Mouse (Mus musculus) WW6 (cell line): Measurements from ENCODE around the gene Brca2.
"Not testable (repeated sequence)": the region's sequence is repeated elsewhere in the genome, so short reads cannot be mapped to it uniquely, and the experiment has no call there.

ENCODE experiments used
- DNase-seq: peaks from one replicate; pipeline ENCODE4 v3.0.0-alpha.2; 2013; ENCODE audit warnings: low read depth, low spot score

The Brca2 gene

DNA sequence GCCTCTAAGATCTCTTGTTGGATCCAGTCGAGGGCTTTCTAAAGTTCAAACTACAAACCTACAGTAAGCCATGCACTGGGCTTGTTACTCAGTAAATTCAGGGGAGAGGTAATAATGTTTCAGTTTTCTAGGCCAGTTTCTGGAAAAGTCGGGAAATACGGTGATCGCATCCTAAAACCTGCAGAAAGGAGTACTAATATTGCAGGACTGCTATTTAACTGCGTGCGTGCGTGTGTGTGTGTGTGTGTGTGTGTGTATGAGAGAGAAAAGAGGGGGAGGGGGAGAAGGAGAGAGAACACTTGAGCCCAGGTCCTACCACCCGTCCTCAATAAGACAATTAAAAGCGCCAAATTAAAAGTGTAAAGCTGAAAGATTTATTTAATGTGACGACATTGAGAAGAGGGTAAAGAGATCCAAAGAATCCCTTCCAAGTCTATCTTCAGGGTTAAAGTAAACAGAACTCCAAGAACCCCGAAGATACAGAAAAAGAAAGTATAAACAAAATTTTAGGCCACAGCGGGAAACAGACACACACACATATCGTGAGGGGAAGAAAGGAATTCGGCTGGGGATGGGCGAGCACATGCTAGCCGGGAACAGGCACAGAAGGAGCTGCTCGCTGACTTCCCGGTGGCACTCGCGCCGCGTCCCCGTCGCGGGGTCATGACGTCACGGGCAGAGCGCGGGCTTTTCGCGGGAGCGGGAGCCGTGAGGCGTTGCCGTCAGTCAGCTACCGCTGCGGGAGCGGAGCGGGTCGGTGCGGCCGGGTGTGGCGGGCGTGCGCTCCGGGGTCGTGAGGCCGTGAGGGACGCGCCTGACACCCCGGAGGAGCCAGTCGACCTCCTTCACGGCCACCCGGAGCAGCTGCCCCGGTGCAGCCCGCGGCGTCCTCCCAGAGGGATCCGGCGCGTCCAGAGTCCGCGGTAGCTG, at the start of gene Brca2:
Gene Brca2 (plus strand): TSS at position 694 of the 930 bp plus-strand sequence.
- peak; percentile 76 for DNase-seq

DNA sequence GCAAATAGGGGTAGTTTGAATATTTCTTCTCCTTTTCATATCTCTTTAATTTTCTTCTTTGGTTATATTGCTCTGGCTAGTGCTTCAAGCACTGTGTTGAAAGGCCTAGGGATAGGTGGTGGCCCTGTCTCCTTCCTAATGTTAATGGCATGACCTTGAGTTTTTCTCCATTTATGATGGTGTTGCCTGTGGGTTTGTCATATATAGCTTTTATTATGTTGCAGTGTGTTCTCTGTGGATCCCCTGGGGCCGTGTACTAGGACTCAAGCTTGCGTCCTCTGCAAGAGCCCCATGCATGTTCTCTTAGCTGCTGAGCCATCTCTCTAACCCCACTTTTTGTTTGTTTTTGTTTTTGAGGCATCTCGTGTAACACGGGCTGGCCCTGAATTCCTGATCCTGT, 45.1 kb upstream of the Brca2 start:
- DNase-seq = no peak

DNA sequence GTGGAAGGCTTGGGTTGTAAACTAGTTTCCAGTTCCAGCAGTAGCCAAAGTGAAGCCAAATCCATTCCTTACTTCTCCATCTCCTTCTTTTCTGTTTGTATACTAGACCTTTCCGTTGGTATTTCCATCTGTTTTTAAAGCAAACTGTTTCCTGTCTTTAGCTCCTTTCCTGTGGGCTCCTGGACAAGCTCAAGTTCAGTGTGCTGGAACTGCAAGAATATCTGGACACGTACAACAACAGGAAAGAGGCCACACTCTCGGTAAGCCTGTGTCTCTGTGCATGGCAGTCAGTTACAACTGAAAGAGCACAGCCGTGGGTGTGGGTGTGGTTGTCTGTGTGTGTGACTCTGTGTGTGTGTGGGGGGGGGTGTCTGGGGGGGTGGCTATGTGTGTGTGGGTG, 43.8 kb upstream of the Brca2 start:
- no peak for DNase-seq

DNA sequence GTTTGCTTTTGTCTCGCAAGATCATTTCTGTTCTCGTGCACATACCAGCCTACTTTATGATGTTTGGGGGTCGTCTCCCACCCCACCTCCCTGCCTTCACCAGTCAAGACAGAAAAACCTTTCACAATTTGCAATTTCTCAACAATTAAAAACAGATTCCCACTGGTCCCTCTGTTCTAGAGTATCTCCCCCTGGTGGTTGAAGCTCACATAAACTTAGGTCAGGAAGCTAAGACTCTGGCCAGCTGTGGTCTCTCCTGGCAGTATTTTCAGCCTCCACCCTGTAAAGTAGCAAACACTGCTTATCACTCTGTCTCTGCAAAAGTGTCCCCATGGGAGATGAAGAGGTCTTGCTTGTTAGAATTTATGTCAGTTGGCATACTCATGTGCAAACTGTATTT, 37.2 kb upstream of the Brca2 start:
- no peak for DNase-seq

DNA sequence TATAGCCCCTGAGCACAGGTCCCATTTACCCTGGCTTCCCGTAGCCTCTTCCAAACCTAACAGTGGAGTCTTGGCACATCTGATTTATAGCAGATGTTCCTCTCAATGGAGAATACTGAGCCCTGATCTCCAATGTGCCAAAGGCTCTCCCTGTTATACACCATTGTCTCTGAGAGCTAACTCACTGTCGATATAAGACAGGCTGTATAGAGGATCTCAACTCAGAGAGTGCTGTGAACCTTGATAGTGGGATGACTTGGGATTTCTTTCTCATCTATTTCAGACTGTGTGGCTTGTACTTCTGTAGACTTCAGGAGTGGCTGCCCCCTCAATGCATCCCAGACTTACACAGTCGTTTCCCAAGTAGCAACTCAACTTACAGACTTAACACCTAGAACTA, 32.1 kb upstream of the Brca2 start:
- DNase-seq = no peak

DNA sequence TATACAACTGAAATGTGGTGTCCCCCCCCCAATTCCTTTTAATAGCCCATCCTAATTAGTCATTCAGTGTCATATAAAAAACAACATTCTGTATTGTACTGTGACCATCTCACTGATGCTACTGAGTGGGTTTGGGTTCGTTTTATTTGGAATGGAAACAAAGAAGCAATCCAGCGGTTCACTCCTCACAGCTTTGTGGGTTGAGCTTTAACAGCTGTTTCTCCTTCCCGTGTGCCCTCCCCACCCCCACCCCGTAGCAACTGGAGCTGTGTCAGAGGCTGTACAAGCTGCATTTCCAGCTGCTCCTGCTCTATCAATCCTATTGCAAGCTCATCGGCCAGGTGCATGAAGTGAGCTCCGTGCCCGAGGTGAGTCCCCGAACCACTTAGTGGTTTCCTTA, 31.6 kb upstream of the Brca2 start:
- no peak for DNase-seq

DNA sequence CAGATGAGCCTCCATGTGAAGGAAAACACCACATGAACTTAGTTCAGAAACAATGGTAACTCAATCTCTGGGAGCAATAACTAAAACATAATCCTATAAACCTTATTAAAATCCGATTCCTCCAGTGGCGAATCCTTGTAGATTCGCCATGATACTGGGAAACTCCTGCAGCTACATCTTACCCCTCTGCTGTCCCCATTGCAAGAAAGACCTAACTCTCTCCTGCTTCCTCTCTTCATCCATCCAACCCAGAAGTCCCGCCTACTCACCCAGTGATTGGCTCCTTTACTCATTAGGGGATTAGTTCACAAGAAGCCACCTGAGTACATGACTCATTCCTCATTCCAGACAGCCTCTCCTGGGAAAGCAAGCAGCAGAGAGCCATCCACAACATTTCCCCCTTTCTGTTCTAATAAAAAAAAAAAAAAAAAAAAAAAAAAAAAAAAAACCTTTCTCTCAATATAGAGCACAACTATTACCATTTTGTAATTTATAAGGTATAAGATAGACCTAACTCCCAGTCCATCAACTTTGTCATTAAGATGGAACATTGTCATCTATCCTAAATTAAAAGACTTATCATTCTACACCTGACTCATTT, 30.8 kb upstream of the Brca2 start:
- DNase-seq = not testable (repeated sequence)

DNA sequence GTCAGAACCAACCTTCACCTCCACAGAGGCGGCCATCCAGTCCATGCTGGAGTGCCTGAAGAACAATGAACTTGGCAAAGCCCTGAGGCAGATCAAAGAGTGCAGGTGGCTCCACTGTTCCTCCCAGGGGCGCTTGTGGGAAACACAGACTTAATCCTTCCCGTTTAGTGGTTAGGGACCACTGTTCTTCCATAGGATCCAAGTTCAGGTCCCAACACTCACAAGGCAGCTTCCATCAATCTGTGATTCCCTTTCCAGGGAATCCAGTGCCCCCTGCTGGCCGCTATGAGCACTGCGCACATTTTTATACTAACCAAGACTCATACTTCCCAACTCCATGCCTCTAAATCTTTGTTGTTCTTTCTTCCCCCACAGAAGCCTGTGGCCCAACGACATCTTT, 26.6 kb upstream of the Brca2 start:
- peak; percentile 58 for DNase-seq

DNA sequence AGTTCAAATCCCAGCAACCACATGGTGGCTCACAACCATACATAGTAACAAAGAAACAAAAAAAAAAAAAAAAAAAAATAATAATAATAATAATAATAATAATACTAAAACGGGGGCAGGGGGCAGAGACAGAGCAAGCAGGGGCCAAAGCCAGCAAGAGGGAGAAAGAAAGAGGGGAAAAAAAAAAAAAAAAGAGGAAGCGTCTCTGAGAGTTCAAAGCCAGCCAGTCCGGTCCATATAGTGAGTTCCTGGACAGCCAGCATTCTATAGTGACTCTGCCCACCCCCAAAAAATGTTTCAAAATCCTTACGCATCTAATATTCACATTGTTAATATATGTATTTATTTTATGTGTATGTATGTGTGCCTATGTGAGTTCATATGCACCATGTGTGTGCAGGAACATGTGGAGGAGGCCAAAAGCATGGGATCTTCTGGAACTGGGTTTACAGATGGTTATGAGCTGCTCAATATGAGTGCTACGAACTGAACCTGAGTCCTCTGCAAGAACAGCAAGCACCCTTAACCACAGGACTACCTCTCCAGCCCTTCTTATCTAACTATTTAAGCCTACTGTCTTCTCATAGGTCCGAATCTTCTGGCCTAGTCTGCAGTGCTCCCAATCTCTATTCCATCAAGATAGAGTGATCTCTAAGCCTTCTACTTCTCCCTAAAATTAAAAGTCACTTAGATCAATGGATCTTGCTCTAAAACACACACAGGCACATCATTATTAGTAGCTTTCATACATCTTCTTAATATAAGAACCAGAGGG, 11.8 kb upstream of the Brca2 start:
- DNase-seq = no peak

DNA sequence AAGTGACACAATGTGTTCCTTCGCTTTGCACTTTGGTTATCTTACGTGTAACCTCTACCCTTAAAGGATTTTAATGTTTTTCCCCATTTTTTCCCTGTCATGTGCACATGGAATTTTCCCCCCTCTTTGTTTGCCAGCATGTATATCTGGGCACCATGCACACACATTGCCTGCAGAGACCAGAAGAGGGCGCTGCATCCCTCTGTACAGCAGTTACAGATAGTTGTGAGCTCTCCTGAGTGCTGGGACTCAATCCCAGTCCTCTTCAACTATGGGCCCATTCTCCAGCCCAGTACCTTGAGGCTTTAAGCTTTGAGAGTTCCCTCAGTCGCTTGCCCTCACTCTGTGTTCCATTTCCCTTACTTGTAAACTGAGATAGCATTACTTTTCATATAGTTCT, 9.2 kb upstream of the Brca2 start:
- DNase-seq = no peak

DNA sequence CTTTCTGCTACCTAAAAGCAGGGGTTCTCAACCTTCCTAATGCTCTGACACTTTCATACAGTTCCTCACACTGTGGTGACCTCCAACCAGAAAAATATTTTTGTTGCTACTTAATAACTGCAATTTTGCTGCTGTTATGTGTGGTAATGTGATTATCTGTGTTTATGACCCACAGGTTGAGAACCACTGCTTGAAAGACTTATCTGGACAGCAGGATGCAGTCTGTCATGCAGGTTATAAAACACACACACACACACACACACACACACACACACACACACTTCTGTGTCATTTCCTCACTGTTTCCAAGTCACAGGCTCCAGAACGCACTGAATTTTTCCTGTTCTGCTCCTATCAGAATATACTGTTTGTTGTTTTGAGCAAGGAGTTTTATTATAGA, 8.4 kb upstream of the Brca2 start:
- DNase-seq = no peak

DNA sequence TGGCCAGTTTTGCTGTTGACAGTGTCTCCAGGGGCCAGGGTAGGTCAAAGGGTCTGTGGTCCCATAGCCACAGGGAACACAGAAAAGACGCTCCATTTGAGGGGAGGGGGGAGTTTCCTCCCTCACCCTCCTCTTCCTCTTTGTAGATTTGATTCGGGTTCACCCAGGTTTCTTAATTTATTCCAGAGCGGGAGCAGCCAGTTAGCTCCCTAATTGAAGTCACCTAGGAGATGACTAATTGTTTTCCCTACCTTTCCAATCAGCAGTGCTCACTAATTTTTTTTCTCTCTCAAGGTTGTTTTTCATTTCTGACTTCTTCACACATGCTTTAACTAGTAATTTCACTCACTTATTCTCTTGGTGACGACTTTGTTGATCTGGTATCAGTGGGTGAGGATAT, 4.4 kb upstream of the Brca2 start, which contains the start of gene Zar1l:
Gene Zar1l (minus strand): TSS at position 101 of the 400 bp plus-strand sequence.
- no peak for DNase-seq

DNA sequence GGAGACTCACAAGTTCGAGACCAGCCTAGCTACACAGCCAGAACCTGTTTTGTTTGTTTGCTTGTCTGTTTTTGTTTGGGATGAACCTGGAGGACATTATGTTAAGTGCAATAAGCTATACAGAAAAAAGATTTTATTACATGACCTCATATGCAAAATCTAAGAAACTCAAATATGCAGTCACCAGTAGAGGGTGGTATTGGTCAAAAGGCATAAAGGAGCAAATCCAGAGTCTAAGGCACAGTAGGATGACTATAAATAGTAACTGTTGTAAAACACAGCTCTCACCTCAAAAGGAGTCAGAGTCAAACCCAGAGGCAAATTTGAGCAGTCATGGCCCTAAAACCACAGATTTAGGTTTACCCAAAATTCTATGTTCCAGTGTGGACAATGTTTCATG, 2.9 kb upstream of the Brca2 start:
- no peak for DNase-seq

DNA sequence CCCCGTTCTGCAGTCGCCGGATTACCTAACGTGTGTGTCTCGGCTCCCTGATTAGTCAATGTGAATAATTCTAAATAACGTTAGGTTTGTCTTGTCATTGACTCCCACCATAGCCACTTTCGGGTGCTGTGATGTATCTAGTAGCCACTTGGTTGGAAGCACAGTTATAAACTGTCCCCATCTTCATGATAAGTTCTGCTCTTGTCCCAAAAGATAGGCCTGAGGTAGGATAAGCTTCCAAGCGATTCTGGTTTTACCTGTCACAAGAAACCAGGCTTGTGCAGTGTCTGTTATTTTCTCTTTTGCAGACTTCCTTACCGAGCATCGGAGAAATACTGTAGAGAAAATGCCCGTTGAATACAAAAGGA, 421 bp downstream of the Brca2 start:
- no peak for DNase-seq

DNA sequence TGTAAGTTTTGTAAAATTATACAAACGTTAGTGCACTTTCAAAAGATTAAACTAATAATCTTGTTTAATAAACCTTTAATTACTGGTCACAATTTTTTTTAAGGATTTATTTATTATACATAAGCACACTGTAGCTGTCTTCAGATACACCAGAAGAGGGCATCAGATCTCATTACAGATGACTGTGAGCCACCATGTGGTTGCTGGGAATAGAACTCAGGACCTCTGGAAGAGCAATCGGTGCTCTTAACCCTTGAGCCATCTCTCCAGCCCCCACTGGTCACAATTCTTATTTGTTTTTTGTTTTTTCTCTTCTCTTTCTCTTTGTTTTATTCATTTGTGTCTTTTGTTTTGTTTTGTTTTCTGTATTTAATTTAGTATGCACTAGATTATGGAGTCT, 2.8 kb downstream of the Brca2 start:
- DNase-seq = no peak

DNA sequence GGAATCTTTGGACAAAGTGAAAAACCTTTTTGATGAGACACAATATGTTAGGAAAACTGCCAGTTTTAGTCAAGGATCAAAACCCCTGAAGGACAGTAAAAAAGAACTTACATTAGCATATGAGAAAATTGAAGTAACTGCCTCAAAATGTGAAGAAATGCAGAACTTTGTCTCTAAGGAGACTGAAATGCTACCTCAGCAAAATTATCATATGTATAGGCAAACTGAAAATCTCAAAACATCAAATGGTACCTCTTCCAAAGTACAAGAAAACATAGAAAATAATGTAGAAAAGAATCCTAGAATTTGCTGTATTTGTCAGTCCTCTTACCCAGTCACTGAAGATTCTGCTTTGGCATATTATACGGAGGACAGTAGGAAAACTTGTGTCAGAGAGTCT, 18.9 kb downstream of the Brca2 start:
- no peak for DNase-seq

DNA sequence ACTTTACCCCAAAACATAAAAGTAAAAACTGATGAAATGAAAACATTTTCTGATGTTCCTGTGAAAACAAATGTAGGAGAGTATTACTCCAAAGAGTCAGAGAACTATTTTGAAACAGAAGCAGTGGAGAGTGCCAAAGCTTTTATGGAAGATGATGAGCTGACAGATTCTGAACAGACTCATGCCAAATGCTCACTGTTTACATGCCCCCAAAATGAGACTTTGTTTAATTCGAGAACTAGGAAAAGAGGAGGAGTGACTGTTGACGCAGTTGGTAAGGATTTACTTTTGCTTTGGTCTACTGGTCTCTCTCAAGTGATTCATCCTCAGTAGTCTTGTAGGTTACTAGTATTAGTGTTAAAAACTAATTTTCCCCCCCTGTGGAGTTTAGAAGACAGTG, 20.8 kb downstream of the Brca2 start:
- no peak for DNase-seq

DNA sequence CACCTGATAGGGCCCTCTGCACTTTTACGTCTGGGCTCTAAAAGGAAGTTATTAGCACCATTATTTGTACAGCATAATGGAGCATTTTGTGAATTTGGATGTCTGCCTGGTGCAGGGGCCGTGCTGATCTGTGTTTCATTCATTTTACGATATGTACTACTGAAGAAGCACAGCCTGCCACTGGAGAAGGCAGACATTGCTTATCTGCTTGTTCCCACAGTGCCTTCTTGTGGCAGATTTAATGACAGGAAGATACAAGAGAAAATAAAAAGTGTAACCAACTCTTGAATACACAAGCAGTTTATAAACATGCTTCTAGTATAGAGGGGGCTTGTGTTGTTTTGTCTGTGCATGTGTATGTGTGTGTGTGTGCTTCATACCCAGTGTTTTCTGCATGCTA, 29.2 kb downstream of the Brca2 start:
- no peak for DNase-seq

DNA sequence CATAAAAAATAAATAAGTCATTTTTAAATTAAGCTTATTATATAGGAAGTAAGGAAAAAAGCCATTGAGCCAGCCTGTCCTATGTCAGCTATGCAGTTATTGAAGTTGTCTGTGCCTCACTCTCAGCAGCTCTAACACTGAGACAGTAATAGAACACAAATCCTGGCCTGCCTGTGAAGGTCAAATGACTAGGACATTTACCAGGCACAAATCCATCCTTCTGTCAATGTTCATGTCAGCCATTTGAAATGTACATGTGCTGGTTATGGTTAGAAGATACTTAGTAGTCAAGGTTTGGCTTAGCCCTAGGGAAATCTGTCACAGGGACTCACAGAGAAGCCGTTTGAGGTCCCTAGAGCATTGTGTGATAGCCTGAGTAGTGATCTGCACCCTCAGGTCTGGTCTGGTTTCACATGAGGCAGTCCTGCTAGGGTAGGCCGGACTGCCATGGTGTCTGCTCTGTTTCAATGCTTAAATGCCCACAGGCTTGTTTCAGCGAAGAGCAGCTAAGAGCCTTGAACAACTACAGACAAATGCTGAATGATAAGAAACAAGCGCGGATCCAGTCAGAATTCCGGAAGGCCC, 37.2 kb downstream of the Brca2 start:
- no peak for DNase-seq

DNA sequence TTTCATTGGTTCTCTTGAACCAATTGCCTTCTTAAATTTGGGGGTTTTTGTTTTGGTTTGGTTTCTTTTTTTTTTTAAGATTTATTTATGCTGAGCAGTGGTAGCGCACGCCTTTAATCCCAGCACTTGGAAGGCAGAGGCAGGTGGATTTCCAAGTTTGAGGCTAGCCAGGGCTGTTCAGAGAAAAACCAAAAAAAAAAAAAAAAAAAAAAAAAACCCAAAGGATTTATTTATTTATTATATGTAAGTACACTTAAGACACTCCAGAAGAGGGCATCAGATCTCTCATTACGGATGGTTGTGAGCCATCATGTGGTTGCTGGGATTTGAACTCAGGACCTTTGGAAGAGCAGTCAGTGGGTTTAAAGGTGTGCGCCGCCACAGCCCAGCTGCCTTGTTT, 38.4 kb downstream of the Brca2 start:
- DNase-seq = no peak

DNA sequence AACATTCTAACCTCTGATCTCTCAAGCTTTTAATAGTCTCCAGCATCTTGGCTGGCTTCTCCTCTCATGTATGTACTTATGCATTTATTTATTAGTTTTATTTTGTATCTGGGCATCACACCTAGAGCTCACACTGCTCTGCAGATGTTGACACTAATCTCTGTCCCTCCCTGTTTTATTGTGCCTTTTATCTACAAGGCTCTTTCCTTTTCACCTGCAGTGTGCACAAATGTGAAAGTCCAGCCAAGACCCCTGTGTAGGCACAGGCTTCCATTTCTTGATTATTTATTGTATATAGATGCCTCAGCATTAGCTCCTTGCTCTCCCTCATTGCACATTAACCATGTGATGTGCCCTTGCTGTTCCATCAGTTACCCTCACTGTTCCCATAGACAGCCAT, 38.9 kb downstream of the Brca2 start:
- no peak for DNase-seq

DNA sequence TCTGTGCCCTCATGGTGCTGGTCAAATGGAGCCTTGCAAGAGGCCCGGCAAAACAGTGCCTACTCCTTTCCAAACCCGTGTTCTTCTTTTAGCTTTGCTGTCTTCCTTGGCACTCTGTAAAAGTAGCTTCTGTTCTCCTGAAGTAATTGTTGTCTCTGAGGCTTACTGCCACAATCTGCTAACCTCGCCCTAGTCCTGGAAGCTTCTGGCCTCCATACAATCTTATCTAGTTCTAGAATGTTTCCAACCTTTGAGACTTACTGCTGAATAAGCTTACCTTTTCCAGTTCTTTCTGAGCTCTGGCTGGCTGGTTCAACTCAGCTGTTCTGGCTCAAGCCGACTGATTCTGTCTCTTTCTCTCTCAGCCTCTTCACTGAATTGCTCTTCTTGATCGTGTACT, 39.4 kb downstream of the Brca2 start:
- no peak for DNase-seq
